21 mouse cellular contexts compared by ENCODE assay signal in the genomic region with DNA sequence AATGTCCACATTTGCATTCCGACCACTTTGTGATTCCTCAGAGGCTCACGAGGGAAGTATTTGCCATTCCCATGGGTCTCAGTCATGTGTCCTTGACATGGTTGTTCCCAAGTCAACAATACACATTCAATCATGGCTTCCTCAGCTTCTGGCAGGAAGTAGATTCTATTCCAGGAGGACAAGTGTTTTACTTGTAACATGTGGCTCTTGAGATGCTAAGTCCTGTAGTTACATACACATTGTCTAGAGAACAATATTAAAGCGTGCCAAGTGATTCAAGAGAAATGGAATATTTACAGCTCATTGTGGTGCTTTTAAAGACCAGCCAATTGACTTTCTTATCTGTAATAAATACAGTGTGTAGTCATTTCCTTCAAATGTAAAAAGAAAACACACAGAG.
A peak's percentile ranks its signal among the peaks of the same experiment; 100 is the strongest.
DNase-seq lines count a peak whose midpoint lies in the region; ATAC-seq and TF ChIP-seq lines count a peak whose summit lies in the region.
"Had no signal": no experiment of that assay in that cellular context is flagged by ENCODE, and none has a peak within 500 bp of the region (broad histone marks: within the 10 kb centered on the region; RNA-seq: fewer than 3 reads in every experiment).

No protein-coding gene starts in this region.

- no peak overlapping the region for H3K27ac ChIP-seq in limb, embryonic 14.5 days (replicated peaks; ENCODE audit: low read depth, low read length)
- H3K27ac ChIP-seq in limb, embryonic 10.5 days = no peak overlapping the region
- H3K27ac ChIP-seq in lung, embryonic 16.5 days (ENCODE audit: low read length) = no peak overlapping the region
- H3K27ac ChIP-seq in cerebellum, adult 2 months (ENCODE audit: insufficient read depth, low read length) = no peak overlapping the region
- H3K27ac ChIP-seq: embryonic facial prominence, embryonic 10.5 days; embryonic facial prominence, embryonic 12.5 days; forebrain, embryonic 13.5 days; forebrain, embryonic 15.5 days had no signal

- no peak overlapping the region for H3K4me3 ChIP-seq in limb, embryonic 14.5 days (replicated peaks; ENCODE audit: low read length)
- no peak overlapping the region for H3K4me3 ChIP-seq in limb, embryonic 10.5 days
- H3K4me3 ChIP-seq in lung, embryonic 16.5 days (ENCODE audit: low read length) = no peak overlapping the region
- H3K4me3 ChIP-seq in lung, adult 2 months (replicated peaks; ENCODE audit: extremely low read depth, low read depth, low read length) = no peak overlapping the region
- no peak overlapping the region for H3K4me3 ChIP-seq in cerebellum, adult 2 months (replicated peaks; ENCODE audit: insufficient read depth, low read depth, low read length)
- H3K4me3 ChIP-seq: embryonic facial prominence, embryonic 10.5 days; embryonic facial prominence, embryonic 12.5 days; forebrain, embryonic 13.5 days; forebrain, embryonic 15.5 days had no signal

- no peak for TF ChIP-seq CTCF in lung, adult 2 months (IDR thresholded peaks at IDR 0.05; ENCODE audit: insufficient read depth, low read length)
- TF ChIP-seq CTCF in cerebellum, adult 2 months (IDR thresholded peaks at IDR 0.05; ENCODE audit: borderline replicate concordance, insufficient read depth, low read depth, low read length) = no peak

- no peaks in the 10 kb centered on the region for H3K9me3 ChIP-seq in limb, embryonic 14.5 days (ENCODE audit: control insufficient read depth, low read length)
- no peaks in the 10 kb centered on the region for H3K9me3 ChIP-seq in limb, embryonic 10.5 days (replicated peaks)
- no peaks in the 10 kb centered on the region for H3K9me3 ChIP-seq in lung, embryonic 16.5 days (ENCODE audit: control insufficient read depth, low read length)
- H3K9me3 ChIP-seq: embryonic facial prominence, embryonic 10.5 days; forebrain, embryonic 13.5 days; forebrain, embryonic 15.5 days had no signal

- H3K4me2 ChIP-seq in limb, embryonic 14.5 days (replicated peaks; ENCODE audit: low read depth, low read length, severe bottlenecking) = no peak overlapping the region
- H3K4me2 ChIP-seq in lung, embryonic 16.5 days (ENCODE audit: low read depth, low read length) = no peak overlapping the region
- H3K4me2 ChIP-seq: embryonic facial prominence, embryonic 12.5 days; forebrain, embryonic 13.5 days; forebrain, embryonic 15.5 days had no signal

- no peaks in the 10 kb centered on the region for H3K27me3 ChIP-seq in limb, embryonic 14.5 days (ENCODE audit: control insufficient read depth, insufficient read depth, low read length)
- no peaks in the 10 kb centered on the region for H3K27me3 ChIP-seq in limb, embryonic 10.5 days (ENCODE audit: low read depth, poor library complexity, severe bottlenecking)
- no peaks in the 10 kb centered on the region for H3K27me3 ChIP-seq in lung, embryonic 16.5 days (ENCODE audit: control insufficient read depth, insufficient read depth, low read depth, low read length)
- H3K27me3 ChIP-seq in cerebellum, adult 2 months (ENCODE audit: control insufficient read depth, insufficient read depth, low read length) = no peaks in the 10 kb centered on the region
- H3K27me3 ChIP-seq: embryonic facial prominence, embryonic 12.5 days; forebrain, embryonic 13.5 days; forebrain, embryonic 15.5 days had no signal

- H3K9ac ChIP-seq in limb, embryonic 14.5 days (ENCODE audit: low read depth, low read length, severe bottlenecking) = no peak overlapping the region
- no peak overlapping the region for H3K9ac ChIP-seq in lung, embryonic 16.5 days (ENCODE audit: low read length)
- H3K9ac ChIP-seq: embryonic facial prominence, embryonic 12.5 days; forebrain, embryonic 13.5 days; forebrain, embryonic 15.5 days; forebrain, postnatal 0 days had no signal

- TF ChIP-seq POLR2A in limb, embryonic 14.5 days (IDR thresholded peaks at IDR 0.05; ENCODE audit: borderline replicate concordance, extremely low read depth, insufficient read depth, insufficient read length) = no peak
- no peak for TF ChIP-seq POLR2A in lung, adult 2 months (IDR thresholded peaks at IDR 0.05; ENCODE audit: borderline replicate concordance, extremely low read depth, low read depth, low read length)
- TF ChIP-seq POLR2A in cerebellum, adult 2 months (IDR thresholded peaks at IDR 0.05; ENCODE audit: borderline replicate concordance, insufficient read depth, low read length) = no peak

- 84% methylated on average over 3 of the region's 3 CpGs for WGBS in limb, embryonic 14.5 days
- WGBS in limb, embryonic 10.5 days = 95% methylated on average over 3 of the region's 3 CpGs
- WGBS in lung, embryonic 16.5 days = 64% methylated on average over 3 of the region's 3 CpGs
- WGBS in lung, adult 2 months = 52% methylated on average over 3 of the region's 3 CpGs
- 81% methylated on average over 3 of the region's 3 CpGs for WGBS in cerebellum, adult 2 months

- no peaks in the 10 kb centered on the region for H3K4me1 ChIP-seq in limb, embryonic 14.5 days (ENCODE audit: control insufficient read depth, insufficient read depth, low read length)
- H3K4me1 ChIP-seq in limb, embryonic 10.5 days = no peaks in the 10 kb centered on the region
- no peaks in the 10 kb centered on the region for H3K4me1 ChIP-seq in lung, embryonic 16.5 days (replicated peaks; ENCODE audit: control insufficient read depth, insufficient read depth, low read length)
- peaks cover 3% of the 10 kb centered on the region for H3K4me1 ChIP-seq in lung, adult 2 months (ENCODE audit: control insufficient read depth, insufficient read depth, low read length)
- H3K4me1 ChIP-seq in cerebellum, adult 2 months (ENCODE audit: control insufficient read depth, insufficient read depth, low read length) = no peaks in the 10 kb centered on the region
- H3K4me1 ChIP-seq: embryonic facial prominence, embryonic 10.5 days; embryonic facial prominence, embryonic 12.5 days; forebrain, embryonic 13.5 days; forebrain, embryonic 15.5 days had no signal

- H3K36me3 ChIP-seq in limb, embryonic 14.5 days (ENCODE audit: control insufficient read depth, insufficient read depth, low read length) = no peaks in the 10 kb centered on the region
- no peaks in the 10 kb centered on the region for H3K36me3 ChIP-seq in limb, embryonic 10.5 days
- no peaks in the 10 kb centered on the region for H3K36me3 ChIP-seq in lung, embryonic 16.5 days (ENCODE audit: control insufficient read depth, insufficient read depth, low read length)
- H3K36me3 ChIP-seq: embryonic facial prominence, embryonic 10.5 days; embryonic facial prominence, embryonic 12.5 days; forebrain, embryonic 15.5 days had no signal

- no peak for ATAC-seq in limb, embryonic 14.5 days (ENCODE audit: low FRiP score, low read depth)
- ATAC-seq in lung, embryonic 16.5 days (ENCODE audit: low read depth) = peak; percentile 73
- ATAC-seq: forebrain, embryonic 13.5 days; forebrain, embryonic 15.5 days; forebrain, postnatal 0 days had no signal

- peak; percentile 22 for DNase-seq in limb, embryonic 14.5 days (ENCODE audit: low spot score)
- no peak for DNase-seq in limb, embryonic 10.5 days (ENCODE audit: low spot score)
- no peak for DNase-seq in lung, adult 2 months
- DNase-seq in lung, postnatal 10 days = peak; percentile 12
- DNase-seq in lung, postnatal 25 days (ENCODE audit: low spot score) = peak; percentile 12
- DNase-seq in cerebellum, adult 2 months = no peak
- no peak for DNase-seq in cerebellum, adult 8-10 months
- DNase-seq: adrenal gland, adult 2 months; adrenal gland, postnatal 10 days; adrenal gland, postnatal 25 days; cerebellum, adult 11 months; cerebellum, adult 18-20 months; cerebellum, adult 9-11 months; cerebellum, postnatal 14 days; cerebellum, postnatal 36 days; forebrain, postnatal 0 days had no signal

Comparison
In these comparisons a context has a peak if more than half of its experiments do, and no peak if none do; other contexts are left out.
1. DNase-seq: peak in limb, embryonic 14.5 days (single experiment), lung, postnatal 10 days (single experiment) and lung, postnatal 25 days (single experiment); none in limb, embryonic 10.5 days (single experiment), lung, adult 2 months (single experiment), cerebellum, adult 2 months (0 of 2) and cerebellum, adult 8-10 months (single experiment).